Mouse (Mus musculus) liver, embryonic 11.5 days (tissue): Measurements from ENCODE around the gene Atp6v0a1. TPM values are rescaled to one million over a fixed set of nuclear protein-coding genes. Genes with fewer than 3 reads are reported as not detected.

Source experiments
- ATAC-seq: fragments of 200-750 bp; cut with Nextera tagmentation; replicated peaks from 2 replicates; pipeline ENCODE4 v1.8.0; 2017; ENCODE audit warnings: moderate number of reproducible peaks, mild to moderate bottlenecking, moderate TSS enrichment, moderate library complexity; ENCODE audit not compliant: low FRiP score
- DNase-seq: peaks from one replicate; pipeline ENCODE4 v3.0.0-alpha.2; 2017; ENCODE audit warnings: low spot score
- H3K27ac ChIP-seq: fragments of 300-500 bp; sonication (generic); 2 replicates; pipeline ENCODE4 v1.5.1; 2014; ENCODE audit warnings: mild to moderate bottlenecking, low read depth, low read length, control low read depth
- H3K27me3 ChIP-seq: fragments of 300-500 bp; sonication (generic); replicated peaks from 2 replicates; pipeline ENCODE4 v1.6.1; 2014; ENCODE audit warnings: low read length, mixed read lengths; ENCODE audit not compliant: control insufficient read depth, insufficient read depth
- H3K36me3 ChIP-seq: fragments of 300-500 bp; sonication (generic); 2 replicates; pipeline ENCODE4 v1.6.1; 2014; ENCODE audit warnings: mild to moderate bottlenecking, low read length, moderate library complexity, mixed read lengths; ENCODE audit not compliant: control insufficient read depth, insufficient read depth
- H3K4me1 ChIP-seq: fragments of 300-500 bp; sonication (generic); replicated peaks from 2 replicates; pipeline ENCODE4 v1.6.1; 2014; ENCODE audit warnings: low read length, mixed read lengths; ENCODE audit not compliant: control insufficient read depth, insufficient read depth
- H3K4me2 ChIP-seq: fragments of 300-500 bp; sonication (generic); 2 replicates; pipeline ENCODE4 v1.6.1; 2014; ENCODE audit warnings: mild to moderate bottlenecking, control low read depth, moderate library complexity
- H3K4me3 ChIP-seq: fragments of 300-500 bp; sonication (generic); 2 replicates; pipeline ENCODE4 v1.5.1; 2014; ENCODE audit warnings: low read depth, low read length, control low read depth
- H3K9ac ChIP-seq: fragments of 300-500 bp; sonication (generic); 2 replicates; pipeline ENCODE4 v1.6.1; 2014; ENCODE audit warnings: low read depth, low read length, control low read depth
- H3K9me3 ChIP-seq: fragments of 300-500 bp; sonication (generic); 2 replicates; pipeline ENCODE4 v1.6.1; 2016; ENCODE audit warnings: low read length, inconsistent platforms, mixed read lengths; ENCODE audit not compliant: control insufficient read depth
- WGBS: fragments of 180-500 bp; shearing (Covaris S2); extraction: QIAGEN DNeasy Blood & Tissue Kit; methylation state at CpG from one replicate; pipeline ENCODE4 v1.1.7; 2014; 5-methylcytosine and 5-hydroxymethylcytosine counted together
- polyA plus RNA-seq: library from polyadenylated mRNA; unstranded; fragments of >200 nt; fragmentation: Nextera tagmentation; extraction: Ambion mirVana; gene quantifications from 2 replicates; pipeline ENCODE4 v1.2.1, GENCODE M21; 2014

Gene Atp6v0a1
- polyA plus RNA-seq, 1 experiment from 2014 or later: 60.0 TPM

DNA sequence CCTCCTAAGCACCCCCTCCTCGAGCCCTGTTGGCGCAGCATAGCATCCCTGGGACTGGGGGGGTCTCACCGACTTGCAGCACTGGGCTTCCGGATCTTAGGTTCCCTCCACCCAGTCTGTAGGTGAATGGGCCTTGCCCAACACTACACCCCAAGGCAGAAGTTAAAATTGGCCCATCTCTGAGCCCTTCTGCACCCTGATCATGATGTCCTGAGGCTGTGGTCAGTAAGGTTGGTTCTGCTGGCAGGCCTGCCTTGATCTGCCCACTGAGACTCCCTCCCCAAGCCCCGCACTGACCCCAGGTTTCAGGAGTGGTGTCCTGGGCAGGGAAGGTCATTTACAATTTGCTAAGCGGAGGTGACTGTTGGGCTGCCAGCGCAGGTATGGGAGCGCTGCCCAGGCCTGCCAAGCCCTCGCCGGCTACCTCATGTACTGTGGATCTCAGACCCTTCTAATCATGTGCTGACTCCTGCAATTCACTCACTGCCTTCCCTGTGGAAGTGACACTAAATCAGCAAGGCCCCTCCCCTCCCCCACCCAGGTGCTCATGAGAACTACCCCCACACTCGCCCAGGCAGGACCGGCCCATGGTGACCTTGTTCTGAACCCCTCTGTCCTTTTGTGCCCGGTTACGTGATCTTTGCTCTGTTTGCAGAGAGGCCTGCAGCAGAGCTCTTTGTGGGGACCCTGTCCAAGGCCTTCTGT is 53.9 kb downstream of the Atp6v0a1 start:
- no peaks in the 10 kb centered on the region; the same call in 1 of the 2 replicates for H3K27me3 ChIP-seq
- H3K4me3 ChIP-seq: no peak overlapping the region
- peak overlapping the region; percentile 99 for H3K27ac ChIP-seq
- H3K9ac ChIP-seq: peak overlapping the region; percentile 46
- H3K4me2 ChIP-seq: peak overlapping the region; percentile 46
- ATAC-seq (no peak), DNase-seq (peak; percentile 66)
- H3K36me3 ChIP-seq: peaks cover 9% of the 10 kb centered on the region
- peaks cover 58% of the 10 kb centered on the region for H3K4me1 ChIP-seq
- no peaks in the 10 kb centered on the region for H3K9me3 ChIP-seq
- 56% methylated on average over 14 of the region's 14 CpGs for WGBS

DNA sequence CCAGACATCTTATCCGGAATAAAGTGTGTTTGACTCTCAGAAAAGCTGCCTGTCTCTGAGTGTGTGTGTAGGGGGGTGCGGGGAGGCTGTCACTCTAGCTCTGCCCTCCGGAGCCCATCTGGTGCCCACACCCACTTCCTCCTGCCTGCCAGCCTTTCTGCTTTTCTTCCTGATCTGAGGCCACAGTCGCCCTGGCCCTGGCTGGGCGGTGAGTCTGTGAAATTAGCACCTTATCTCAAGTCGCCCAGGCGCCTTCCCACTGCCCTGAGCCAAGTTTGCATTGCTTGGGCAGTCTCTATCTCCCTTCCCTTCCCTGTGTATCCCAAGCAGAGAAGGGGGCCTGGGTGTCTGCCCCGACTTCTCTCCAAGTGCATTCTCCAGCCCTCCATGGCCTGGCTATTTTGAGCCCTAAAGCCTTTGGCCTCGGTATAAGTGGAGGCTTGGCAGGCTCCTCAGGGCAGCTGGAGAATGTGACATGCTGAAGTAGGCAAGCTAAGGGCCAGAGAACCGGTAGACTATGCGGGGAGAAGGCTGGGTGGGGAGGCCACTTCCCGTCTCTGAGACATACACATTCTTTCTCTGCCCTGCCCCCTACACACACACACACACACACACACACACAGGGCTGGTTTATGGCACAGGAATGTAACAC is 54.5 kb downstream of the Atp6v0a1 start:
- ATAC-seq: peak; percentile 92

DNA sequence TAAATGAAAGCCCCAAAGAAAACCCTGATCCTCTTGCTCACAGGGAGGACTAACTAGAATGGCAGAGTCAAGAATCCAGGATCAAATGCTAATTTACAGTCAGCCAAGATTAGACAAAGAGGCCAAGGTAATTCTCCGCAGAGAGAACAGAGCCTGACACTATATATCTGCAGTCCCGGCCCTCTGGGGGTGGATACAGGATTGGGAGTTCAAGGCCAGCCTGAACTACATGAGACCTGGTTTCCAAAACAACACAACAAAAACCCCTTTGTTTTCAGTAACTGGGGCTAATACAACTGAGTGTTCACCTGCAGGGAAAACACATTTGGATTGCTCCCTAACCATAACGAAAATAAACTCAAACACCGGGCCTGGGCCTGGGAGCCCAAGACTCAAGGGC is 55.2 kb downstream of the Atp6v0a1 start:
- ATAC-seq (no peak), DNase-seq (no peak)
- peaks cover 51% of the 10 kb centered on the region for H3K4me1 ChIP-seq
- H3K36me3 ChIP-seq: peaks cover 7% of the 10 kb centered on the region; the same call in 1 of the 2 replicates
- H3K4me2 ChIP-seq: peak overlapping the region; percentile 46
- H3K9ac ChIP-seq: peak overlapping the region; percentile 46; the same call in 1 of the 2 replicates
- peak overlapping the region; percentile 99 for H3K27ac ChIP-seq
- no peaks in the 10 kb centered on the region for H3K9me3 ChIP-seq
- no peaks in the 10 kb centered on the region; the same call in 1 of the 2 replicates for H3K27me3 ChIP-seq
- no peak overlapping the region for H3K4me3 ChIP-seq
- WGBS: 72% methylated on average over 4 of the region's 4 CpGs

More for the DNA sequence above, 54.5 kb downstream of the Atp6v0a1 start:
- DNase-seq: peak; percentile 79
- peak overlapping the region; percentile 46 for H3K9ac ChIP-seq
- H3K4me3 ChIP-seq: no peak overlapping the region
- peaks cover 7% of the 10 kb centered on the region; the same call in 1 of the 2 replicates for H3K36me3 ChIP-seq
- no peaks in the 10 kb centered on the region; the same call in 1 of the 2 replicates for H3K27me3 ChIP-seq
- peaks cover 52% of the 10 kb centered on the region for H3K4me1 ChIP-seq
- H3K9me3 ChIP-seq: no peaks in the 10 kb centered on the region
- 3% methylated on average over 12 of the region's 12 CpGs for WGBS
- peak overlapping the region; percentile 46 for H3K4me2 ChIP-seq
- H3K27ac ChIP-seq: peak overlapping the region; percentile 99

DNA sequence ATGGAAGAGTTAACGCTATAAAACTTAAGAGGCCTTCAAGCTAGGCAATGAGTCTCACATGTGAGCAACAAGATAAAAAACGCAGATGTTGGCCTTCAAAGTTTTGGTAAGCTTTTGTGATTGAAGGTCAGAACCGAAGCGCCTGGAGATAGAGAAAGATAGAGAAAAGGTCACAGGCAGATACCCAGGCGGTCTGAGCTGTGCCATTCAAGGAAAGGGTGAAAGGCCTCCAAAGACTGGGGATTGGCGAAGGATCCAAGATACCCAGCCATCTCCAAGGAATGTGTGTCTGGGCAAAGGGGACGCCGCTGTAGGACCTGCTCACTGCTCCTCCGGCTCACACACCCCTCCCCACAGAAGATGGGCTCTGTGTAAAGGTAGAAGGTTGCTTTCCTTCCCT is 55.8 kb downstream of the Atp6v0a1 start:
- H3K27me3 ChIP-seq: no peaks in the 10 kb centered on the region; the same call in 1 of the 2 replicates
- H3K9ac ChIP-seq: no peak overlapping the region
- DNase-seq: no peak
- H3K4me1 ChIP-seq: peaks cover 49% of the 10 kb centered on the region
- 80% methylated on average over 9 of the region's 9 CpGs for WGBS
- no peaks in the 10 kb centered on the region for H3K9me3 ChIP-seq
- H3K27ac ChIP-seq: peak overlapping the region; percentile 17; the same call in 1 of the 2 replicates
- H3K4me2 ChIP-seq: no peak overlapping the region
- no peak overlapping the region for H3K4me3 ChIP-seq
- ATAC-seq: no peak
- peaks cover 7% of the 10 kb centered on the region; the same call in 1 of the 2 replicates for H3K36me3 ChIP-seq

DNA sequence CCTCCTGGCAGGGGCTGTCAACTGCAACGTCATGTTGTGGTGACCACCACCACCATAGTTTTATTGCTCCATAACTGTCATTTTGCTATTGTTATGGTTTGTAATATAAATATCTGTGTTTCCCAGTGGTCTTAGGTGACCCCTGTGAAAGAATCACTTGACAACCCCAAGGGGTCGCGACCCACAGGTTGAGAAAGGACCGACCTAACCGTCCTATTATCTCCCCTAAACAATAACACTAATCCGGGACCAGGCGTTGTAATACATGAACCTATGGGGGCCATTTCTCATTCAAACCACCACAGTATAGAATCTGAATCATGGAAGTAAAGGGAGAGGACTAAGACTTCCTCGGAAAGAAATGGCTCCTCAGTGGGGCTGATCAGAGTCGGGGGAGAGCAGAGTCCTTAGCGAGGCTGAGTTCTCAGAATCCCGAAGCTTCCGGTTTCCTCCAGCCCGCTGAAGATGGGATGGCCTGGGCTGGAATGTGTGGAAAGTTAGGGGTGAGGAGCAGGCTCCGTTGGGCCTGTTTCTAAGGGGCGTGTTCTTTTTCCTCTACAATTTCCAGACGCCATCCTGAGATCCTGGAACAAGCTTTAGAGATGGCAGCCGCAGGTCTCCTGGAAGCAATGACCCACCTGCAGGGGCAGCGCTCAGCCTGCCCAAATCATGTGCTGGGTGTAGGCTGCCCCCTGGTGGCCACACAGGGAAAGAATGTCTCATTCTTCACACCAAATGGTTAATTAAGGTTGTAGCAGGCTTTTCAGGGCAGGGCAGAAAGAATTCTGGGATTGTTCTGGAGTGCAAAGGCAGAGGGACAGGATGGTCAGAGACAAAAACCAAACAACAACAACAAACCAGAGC is 57.5 kb downstream of the Atp6v0a1 start:
- H3K4me2 ChIP-seq: peak overlapping the region; percentile 63
- H3K27me3 ChIP-seq: peaks cover 9% of the 10 kb centered on the region
- H3K27ac ChIP-seq: peak overlapping the region; percentile 32; the same call in 1 of the 2 replicates
- no peaks in the 10 kb centered on the region for H3K9me3 ChIP-seq
- peaks cover 6% of the 10 kb centered on the region; the same call in 1 of the 2 replicates for H3K36me3 ChIP-seq
- DNase-seq (peak; percentile 87), ATAC-seq (no peak)
- WGBS: 20% methylated on average over 18 of the region's 18 CpGs
- H3K4me3 ChIP-seq: peak overlapping the region; percentile 35
- peaks cover 44% of the 10 kb centered on the region for H3K4me1 ChIP-seq
- peak overlapping the region; percentile 38 for H3K9ac ChIP-seq

DNA sequence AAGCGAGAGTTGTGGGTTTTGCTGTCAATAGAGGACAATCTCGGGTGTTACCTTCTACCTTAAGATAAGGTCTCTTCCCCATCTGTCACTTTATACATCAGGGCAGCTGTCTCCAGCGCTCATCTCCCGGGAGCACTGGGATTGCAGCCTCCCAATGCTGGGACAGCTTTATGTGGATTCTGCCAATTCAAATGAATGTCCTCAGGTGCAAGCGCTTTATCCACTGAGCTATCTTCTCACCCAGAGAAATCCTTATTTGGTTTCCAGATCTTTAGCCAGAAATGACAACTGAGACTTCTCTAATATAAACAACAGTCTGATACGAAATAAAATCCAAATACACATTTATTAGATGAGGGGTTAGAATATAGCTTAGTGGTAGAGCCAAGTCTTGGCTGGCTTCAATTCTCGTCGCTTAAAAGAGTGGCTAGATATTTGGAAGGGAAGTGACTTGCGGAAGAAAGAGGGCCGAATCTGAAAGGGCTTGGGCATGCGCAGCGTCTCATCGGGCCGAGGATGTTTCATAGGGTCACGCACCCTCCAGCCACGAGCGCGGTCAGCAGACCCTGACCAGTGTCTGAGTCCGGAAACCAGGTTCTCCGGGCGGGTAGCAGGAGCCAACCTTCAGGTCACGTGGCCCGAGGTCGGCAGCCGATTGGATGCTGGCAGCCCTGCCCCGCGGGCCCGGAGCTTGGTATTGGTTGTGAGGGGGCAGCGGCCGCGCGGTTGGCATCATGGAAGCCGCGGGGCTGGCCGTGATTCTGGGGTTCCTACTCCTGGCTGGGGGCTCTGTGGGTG is 60.3 kb downstream of the Atp6v0a1 start, which contains the start of gene Naglu:
TSS of gene Naglu (plus strand) at position 622 of the 798 bp plus-strand sequence.
- Histone ChIP-seq H3K9me3 (no peaks in the 10 kb centered on the region), H3K4me3 (peak within 1 kb of the TSS; percentile 82), H3K27me3 (peaks cover 13% of the 10 kb centered on the region), H3K27ac (peak within 1 kb of the TSS; percentile 13), H3K4me1 (peaks cover 21% of the 10 kb centered on the region), H3K9ac (peak within 1 kb of the TSS; percentile 74), H3K4me2 (peak within 1 kb of the TSS; percentile 100), H3K36me3 (no peaks in the 10 kb centered on the region)
- DNase-seq (peak; percentile 91), ATAC-seq (peak; percentile 82)
- 3% methylated on average over 35 of the region's 35 CpGs for WGBS

DNA sequence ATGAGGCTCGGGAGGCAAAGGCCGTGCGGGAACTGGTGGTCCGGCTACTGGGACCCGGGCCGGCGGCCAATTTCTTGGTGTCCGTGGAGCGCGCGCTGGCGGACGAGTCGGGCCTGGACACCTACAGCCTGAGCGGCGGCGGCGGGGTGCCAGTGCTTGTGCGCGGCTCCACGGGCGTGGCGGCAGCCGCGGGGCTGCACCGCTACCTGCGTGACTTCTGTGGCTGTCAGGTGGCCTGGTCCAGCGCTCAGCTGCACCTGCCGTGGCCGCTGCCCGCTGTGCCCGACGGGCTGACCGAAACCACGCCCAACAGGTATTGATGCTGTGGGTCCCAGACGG is 60.9 kb downstream of the Atp6v0a1 start:
- H3K9ac ChIP-seq: peak overlapping the region; percentile 74
- peaks cover 16% of the 10 kb centered on the region for H3K4me1 ChIP-seq
- H3K27ac ChIP-seq: peak overlapping the region; percentile 13
- peak overlapping the region; percentile 100 for H3K4me2 ChIP-seq
- peaks cover 13% of the 10 kb centered on the region for H3K27me3 ChIP-seq
- no peak for DNase-seq
- H3K36me3 ChIP-seq: no peaks in the 10 kb centered on the region
- H3K9me3 ChIP-seq: no peaks in the 10 kb centered on the region
- peak; percentile 51 for ATAC-seq
- H3K4me3 ChIP-seq: peak overlapping the region; percentile 82
- under 1% methylated on average over 36 of the region's 36 CpGs for WGBS
